Mouse (Mus musculus) cerebellum, adult 9-11 months (tissue): ENCODE results near the gene Cinp.
"Not testable (repeated sequence)": the region's sequence is repeated elsewhere in the genome, so short reads cannot be mapped to it uniquely, and the experiment has no call there.

Experiments used
- DNase-seq: peaks from one replicate; pipeline ENCODE4 v3.0.0; 2022

Gene Cinp

DNA sequence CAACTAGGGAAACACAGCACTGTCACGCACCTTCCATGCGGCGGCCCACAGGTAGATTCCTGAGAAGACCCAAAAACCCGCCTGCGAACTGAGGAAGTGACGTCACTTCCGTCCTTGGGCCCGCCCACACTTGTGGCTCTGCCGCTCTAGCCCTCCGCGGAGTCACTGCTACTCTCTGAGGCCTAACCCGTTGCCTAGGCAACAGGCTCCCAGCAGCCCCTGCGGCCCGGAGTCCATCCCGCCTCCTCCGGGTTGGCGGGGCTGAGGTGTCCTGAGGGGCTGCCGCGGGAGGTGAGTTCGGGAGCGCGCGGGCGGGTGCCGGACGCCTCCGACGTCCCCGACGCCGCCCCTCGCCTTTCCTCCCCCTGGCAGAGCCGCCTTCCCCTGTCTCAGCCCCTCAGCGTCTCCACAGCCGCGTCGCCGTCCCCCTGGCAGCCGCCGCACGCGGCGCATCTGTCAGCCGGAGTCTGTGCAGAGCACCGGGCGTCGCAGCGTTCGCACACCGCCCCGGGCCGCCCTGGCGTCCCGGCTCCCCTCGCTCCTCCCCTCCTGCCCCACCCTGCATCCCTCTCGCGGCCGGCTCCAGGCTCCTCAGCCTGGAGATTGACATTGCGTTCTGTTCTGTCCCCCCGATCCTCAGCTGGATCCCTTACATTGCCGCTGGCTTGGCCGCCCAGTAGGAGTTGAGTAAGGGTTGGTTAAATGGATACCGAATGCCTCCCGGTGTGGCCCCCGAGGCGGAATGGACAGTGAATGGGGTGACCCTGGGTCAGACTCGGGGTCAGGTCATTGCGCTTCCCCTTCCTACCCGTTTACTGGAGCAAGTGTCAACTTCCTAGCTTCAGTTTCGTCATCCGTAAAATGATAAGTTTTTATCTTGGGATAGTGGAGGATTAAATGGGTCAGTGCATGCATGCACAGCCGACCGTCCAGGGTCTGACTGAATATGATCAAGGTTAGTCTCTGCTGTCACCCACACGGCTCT is at the start of gene Cinp, which contains the start of gene Tecpr2:
Gene Cinp, minus strand, starts transcription at position 110 of the 985 bp plus-strand sequence.
Gene Tecpr2, plus strand, starts transcription at position 229 of the 985 bp plus-strand sequence.
- DNase-seq = peak; percentile 99

DNA sequence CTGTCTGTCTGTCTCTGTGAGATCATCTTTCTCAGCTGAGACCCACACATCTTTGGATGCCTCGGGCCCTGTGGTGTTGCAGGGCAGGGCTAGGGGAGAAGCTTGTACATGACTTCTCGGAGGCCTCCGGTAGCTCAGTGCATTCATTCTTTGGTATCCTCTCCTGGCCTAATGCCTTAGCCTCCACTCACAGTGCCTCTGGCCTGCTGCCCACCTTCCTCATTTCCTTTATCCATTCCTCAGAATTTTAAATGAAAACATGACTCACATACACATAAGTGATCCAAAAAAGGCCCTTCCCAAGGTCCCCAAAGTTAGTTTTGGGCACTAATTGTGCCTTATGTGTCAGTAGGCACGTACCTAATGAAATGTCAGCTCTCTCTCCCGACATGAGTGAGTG is 48.6 kb upstream of the Cinp start:
- no peak for DNase-seq

DNA sequence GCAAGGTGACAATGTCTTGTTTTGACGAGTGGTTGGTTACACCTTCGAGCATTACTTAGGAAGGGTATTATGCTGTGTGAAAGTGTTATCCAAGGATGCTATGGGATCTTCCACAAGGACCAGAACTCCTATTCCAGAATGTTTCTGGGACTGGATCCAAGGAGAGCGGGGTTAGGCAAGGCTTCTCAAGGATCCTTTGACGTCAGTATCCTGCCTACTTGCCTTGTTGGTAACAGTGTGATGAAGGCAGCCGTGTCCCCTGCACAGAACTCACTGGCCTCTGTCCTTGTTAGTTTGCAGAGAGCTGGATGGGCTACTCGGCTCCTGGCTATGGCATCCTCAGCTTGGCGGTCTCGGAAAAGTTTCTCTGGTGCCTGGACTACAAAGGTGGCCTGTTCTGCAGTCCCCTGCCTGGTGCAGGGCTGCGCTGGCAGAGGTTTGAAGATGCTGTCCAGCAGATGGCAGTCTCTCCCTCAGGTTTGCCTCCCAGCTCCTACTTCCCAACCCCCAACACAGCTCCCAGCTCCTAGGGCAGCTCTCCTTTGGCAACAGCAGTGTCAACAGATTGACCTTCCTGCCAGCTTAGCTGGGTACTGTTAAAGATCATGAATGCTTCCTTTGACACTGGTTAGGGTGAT is 47.2 kb upstream of the Cinp start:
- peak; percentile 95 for DNase-seq

DNA sequence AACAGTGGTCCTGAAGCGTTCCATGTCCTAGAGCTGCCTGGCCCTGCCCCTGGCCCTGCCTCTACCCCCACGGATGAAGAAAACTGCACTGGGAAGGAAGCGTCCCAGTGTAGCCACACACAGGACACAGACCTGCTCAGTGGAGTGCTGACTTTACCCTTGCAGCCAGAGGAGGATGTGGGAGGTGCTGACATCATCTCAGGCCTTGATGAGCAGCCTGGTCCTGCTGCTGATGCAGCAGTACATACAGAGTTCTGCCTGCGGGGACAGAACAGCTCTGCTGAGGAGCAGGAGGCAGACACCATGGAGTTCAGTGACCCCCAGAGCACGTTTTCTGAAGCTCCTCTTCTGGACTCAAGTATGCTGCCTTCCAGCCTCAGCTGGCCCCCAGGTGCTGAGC is 43.9 kb upstream of the Cinp start:
- no peak for DNase-seq

DNA sequence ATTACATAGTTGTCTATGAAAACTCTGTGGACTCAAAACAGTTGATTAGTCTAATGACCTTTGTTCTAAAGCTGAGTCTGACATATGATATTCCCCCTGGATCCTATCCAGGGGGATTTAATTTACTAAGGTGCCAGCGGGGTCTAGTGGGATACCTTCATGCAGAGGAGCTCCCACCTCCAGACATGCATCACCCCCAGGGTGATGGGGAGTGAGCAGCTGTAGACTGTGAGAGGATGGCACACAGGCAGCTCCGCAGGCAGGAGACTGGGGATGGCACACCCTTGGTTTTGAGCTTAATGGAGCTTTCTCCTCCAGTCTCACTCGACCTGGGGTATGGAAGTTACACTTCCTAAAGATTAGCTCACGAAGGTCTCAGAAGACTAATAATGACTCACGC is 32.6 kb upstream of the Cinp start:
- no peak for DNase-seq

DNA sequence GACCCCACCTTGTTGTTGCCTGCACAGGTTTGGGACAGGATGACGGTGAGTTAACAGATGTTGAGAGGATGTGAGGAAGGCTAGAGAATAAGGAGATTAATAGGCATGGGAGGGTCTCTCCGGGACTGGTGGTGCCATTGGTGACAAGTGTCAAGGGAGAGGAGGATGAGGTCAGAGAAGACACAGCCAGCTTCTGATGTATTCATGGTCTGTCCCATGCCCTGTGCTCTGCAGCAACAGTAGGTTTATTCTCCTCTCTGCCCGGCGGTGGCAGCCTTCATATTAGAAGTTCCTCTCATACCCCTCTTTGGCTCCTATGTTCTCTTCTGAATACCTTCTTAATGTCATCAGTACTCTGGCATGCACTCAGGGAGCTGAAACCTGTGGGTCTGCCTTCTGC is 31.3 kb upstream of the Cinp start:
- no peak for DNase-seq

DNA sequence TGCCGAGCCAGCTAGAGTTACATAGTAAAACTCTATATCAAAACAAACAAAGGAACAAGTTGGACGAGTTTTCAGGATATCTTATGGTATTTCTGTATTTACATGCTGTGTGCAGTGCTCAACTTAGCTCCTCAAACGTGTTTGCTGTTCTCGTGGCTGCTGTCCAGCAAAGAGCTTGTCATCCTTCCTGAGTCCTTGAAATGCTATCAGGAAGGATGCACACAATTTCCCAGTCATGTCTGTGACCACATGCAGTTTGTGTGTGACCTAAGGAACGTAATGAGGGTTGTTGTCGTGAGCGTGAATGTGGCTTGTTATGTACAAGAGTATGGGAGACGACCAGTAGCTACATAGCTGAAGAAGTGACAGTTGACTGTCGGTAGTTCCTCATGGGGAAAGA is 26.8 kb upstream of the Cinp start:
- DNase-seq = no peak

DNA sequence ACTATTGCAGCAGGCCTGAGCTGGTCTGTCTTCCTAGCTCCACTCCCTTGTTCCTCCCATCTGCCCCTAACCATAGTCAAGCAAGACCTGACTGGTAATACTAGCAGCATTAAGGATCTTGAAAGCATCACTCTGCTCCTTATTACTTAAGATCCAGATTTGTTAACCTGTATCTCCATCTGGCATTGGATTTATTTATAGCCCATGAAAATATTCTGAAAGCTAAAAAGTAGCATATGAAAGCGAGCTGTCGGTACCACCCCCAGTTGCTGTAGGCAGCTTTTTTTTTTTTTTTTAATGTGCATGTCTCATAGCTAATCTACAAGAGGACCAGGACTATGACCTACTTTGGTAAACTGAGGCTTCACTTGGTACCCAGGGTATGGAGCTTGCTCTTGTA is 21.0 kb upstream of the Cinp start:
- DNase-seq = no peak

DNA sequence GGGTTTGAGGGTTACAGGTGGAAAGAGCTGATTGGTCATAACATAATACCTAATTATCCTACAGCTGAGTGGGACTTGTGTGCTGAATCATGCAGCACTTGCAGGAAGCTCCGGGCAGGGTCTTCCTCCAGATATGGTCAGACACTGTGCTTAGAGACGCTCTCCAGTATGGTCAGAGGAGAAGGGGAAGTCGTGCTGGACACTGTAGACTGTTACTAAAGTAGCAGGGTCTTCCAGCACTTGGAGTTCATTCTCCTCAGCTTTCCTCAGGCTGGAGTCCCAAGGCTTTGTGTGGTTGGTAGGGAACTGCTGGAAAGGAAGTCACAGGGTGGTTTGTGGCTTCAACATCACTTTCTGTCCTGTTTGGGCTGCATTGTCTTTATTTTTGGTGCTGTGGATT is 18.9 kb upstream of the Cinp start:
- DNase-seq = no peak

DNA sequence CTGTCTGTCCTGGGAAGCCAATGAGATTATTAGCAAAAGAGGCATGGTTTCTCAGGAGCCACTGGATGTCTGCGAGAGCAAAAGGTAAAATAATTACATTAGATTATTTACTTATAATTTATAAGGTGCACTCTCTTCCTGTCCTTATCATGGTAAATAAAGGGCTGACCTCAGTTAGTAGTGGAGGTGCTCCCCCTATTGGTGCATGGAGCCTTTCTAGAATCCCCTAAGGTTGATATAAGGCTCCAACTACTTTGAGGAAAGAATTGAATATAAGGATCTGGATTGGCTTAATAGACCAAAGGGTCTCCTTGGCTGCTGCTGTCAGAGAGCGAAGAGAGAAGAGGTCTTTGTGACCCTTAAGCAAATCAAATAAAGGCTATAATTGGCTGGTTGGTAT is 14.6 kb upstream of the Cinp start:
- DNase-seq = no peak

DNA sequence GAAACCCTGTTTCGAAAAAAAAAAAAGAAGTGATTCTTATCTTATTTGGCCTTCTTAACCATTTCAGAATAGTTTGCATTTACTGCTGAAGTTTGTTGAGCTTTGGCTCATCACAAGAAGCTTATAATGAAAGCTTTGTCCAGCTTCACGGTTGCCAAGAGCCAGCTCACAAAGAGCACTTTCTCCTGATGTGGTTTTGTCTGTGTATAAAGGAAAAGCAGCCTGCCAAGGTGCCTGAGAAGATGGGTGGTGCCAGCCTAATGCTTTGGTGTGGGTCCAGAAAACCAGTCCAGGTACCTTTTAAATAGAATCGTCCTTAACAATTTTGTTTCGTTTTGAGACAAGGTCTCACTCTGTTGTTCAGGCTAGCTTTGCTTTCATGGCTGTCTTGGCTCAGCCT is 13.2 kb upstream of the Cinp start:
- DNase-seq = no peak

DNA sequence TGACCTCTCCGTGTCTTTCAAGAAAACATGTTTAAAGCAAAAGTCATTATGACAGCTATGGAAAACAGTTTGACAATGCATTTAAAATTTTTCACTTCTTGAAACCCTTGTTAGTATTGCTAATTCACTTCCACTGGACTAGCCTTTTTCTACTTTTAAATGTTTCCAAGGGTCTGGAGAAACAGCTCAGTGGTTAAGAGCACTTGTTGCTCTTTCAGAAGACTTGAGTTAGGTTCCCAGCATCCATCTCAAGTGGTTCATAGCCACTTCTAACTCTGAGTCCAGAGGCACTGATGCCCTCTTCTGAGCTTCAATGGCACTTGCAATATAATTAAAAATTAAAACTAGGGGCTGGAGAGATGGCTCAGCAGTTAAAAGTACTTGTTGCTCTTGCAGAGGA is 2.9 kb upstream of the Cinp start:
- no peak for DNase-seq

DNA sequence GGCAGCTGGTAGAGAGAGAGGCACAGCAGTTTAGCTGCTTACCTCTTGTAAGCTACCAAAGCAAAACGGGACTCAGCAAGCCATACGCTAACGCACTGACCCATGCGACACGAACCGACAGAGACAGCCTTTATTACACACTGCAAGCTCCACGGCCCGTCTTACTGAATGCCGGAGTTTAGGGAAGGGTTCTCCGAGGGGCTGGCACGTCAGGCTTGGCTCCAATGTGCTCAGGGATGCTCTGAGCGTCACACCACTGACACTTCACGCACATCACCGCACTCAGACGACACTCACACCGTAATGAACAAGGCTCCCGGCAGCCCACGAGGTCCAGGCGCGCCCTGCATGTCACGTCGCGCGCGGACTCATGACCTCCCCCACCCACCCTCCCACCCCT is 339 bp downstream of the Cinp start:
- DNase-seq = no peak

DNA sequence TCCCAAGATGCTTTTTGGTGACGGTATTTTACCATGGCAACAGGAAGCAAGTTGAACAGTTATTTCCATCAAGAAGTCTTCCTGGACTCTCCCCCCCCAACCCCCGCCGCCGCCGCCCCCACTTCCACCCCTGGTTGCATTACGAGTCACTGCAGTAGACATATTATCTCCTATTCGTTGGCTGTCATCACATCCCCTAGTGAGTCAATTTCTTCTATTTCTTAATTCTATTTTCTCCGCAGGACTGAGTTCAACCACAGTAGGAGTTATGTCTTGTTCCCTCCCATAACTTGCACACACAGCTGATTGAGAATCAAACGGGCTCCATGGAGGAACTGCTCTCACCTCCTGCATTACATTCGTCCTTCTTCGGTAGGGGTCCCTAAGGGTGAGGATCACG is 839 bp downstream of the Cinp start:
- no peak for DNase-seq

DNA sequence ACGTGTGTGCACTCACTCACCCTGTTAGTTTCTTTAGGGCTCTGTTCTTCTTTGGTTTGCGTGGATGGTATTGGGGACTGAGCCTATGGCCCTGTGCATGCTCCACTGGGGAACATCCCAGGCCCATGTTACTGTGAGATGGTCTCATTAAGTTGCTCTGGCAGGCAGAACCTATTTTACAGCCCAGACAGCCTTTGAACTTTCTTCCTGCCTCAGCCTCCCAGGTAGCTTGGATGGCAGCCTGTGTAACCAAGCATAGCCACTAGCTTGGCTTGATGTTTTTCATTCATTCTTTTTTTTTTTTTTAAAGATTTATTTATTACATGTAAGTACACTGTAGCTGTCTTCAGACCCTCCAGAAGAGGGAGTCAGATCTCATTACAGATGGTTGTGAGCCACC is 3.7 kb downstream of the Cinp start:
- DNase-seq = no peak

DNA sequence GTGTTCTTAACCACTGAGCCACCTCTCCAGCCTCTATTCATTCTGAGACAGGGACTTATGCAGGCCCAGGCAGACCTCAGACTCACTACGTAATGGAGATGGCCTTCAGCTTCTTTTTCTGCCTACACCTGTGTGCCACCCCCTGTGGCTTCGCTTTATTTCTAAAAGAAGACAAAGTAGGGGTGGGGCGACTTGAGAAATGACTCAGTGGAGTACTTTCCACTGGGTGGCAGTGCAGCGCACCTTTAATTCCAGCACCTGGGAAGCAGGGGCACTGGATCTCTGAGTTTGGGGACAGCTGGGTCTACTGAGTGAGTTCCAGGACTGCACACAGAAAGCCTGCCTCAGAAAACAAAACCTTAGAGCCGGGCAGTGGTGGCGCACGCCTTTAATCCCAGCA is 6.7 kb downstream of the Cinp start:
- no peak for DNase-seq

DNA sequence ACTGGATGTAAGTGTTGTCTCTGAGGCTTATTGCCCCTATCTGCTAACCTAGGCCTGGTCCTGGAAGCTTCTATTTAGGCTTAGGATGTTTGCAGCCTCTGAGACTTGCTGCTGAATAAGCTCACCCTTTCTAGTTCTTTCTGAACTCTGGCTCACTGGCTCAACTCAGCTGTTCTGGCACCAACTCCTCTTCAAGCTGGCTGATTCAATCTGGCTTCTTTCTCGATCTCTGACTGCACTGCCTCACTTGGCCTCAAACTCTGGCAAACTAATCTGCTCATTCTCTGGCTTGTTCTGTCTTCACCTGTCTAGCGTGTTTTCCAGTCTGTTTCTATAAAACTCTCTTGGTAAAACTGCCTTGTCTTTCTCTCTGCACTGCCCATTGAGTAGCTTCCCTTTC is 13.6 kb downstream of the Cinp start:
- DNase-seq = no peak

DNA sequence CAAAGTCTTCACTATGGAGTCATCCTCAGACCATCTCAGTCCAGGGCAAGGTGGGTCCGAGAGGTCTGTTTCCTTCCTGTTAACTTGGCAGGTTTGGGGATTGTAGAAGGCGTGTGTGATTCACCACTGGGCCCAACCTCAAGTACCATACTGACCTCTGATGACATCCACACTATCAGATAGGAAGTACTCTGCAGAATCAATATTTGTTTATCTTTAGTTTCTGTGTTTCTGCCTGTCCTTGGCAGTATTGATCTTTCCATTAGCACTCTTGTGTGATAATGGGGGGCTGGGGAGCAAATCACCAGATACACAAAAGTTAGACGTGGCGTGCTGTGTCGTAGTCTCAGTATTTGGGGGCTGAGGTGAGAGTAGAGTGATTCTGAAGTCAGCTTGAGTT is 17.7 kb downstream of the Cinp start:
- DNase-seq = no peak

DNA sequence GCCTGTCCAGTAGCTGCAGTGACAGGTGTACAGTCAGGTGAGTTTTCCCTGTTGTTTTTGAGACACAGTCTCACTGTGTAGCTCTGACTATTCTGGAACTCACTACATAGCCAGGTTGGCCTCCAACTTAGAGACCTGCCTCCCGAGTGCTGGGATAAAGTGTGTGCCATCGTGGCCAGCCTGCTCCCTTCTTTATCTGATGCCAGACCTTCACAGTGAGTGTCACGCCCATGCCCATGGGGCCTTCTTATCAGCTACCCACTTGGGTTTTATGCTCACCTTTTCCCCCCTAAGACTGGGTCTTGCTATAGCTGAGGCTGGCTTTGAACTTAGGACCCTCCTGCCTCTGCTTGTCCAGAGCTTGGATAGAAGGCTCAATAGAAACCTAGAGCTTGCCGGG is 18.8 kb downstream of the Cinp start:
- DNase-seq = no peak

DNA sequence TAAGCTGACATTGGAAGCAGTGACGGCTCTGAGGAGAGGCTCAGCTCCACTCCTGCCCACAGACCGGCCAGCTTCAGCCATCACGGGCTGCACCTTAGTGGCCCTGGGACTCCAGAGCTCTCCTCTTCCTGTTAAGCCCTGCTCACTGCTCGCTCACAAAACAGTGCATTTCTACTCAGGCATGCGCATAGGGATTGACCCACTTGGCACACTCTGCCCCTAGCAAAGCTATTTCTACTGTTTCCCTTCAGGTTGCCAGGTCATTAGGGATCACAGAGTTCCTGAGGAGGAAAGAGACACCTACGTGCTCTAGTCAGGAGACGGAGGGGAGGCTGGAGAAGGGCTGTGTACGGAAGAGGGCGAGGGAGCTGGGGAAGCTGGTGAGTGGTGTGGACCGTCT is 23.0 kb downstream of the Cinp start:
- peak; percentile 59 for DNase-seq

DNA sequence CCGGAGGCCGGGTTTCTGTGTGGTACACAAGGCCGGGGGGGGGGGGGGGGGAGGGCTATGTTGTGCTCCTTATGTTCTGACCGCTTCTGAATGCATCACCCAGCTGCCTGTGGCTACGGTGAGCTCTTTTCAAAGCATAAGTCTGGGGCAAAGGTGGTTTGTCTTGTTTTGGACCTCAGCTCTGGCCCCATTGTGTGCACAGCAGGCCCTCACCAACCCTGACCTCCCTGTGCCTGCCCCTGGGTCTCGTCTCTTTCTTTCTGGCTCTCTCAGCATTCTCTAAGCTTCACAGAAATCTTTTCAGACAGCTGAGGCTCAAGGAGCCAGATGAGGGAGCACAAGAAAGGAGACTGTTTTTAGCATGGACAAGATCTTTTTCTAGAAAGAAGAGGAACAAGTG is 23.4 kb downstream of the Cinp start:
- DNase-seq = no peak

DNA sequence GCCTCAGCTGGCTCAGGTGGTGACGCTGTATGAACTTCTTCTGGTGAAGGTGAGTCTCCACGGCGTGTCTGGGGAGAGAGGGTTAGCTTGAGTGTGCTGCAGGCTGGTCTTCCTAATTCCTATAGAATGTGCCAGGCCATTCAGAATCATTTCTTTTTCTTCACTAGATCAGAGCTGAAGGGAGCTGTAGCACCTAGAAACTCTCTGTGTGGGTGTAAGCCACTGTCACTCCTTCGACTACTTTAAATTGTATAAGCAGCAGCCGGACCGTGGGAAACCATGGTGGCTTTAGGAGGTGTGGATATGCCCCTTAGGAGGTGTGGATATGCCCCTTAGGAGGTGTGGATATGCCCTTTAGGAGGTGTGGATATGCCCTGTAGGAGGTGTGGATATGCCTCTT is 24.9 kb downstream of the Cinp start:
- DNase-seq = no peak

DNA sequence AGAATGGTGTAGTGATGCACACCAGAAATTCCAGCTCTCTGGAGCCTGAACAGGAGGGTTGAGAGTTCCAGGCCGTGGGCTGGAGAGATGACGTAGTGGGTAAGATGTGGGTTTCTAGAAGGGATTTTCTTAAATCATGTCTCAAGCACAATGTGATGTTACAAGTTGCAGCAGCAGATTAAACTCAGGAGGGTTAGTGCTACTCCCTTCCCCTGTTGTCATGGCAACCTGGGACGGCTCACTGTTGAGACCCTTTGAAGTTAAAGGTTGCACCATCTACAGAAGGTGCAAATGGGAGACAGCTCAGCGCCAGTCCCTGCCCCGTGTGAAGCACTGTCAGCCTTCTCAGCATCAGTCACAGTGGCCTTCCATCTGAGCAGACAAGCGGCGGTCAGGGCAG is 27.7 kb downstream of the Cinp start:
- no peak for DNase-seq

DNA sequence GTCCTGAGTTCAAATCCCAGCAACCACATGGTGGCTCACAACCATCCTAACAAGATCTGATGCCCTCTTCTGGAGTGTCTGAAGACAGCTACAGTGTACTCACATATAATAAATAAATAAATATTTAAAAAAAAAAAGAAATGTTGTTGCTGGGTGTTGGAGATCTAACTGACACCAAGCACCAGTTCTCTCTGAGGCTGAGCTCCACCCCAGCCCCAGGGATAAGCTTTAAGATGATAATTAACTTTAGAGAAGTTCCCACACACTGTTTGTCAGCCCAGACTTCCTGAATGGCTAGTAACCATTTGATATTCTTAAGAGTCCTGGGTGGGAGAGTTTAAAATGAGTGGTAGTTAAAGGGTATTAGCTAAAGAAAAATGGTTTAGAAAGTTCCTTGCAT is 28.7 kb downstream of the Cinp start:
- no peak for DNase-seq

DNA sequence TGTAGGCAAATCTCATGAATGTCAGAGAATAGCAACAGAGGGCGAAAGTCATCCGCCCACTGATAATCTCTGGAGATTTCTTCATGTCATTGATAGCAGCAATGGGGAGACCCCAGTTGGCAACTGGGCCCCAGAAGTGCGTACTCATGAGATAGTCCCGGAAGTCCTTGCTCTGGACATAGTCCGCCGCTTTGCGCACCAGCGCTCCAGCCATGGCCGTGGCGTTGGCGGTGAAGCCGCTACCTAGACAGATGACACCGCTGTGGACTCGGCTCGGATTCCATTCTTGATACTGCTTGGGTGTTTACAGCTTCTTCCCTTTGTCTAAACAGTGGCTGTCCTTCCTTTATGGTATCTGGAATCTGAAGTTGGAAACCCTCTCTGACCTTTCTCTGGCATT is 30.3 kb downstream of the Cinp start:
- DNase-seq = not testable (repeated sequence)
